Mouse (Mus musculus): ENCODE data around the gene Pigk. TPM values are rescaled to one million over a fixed set of nuclear protein-coding genes. Genes with fewer than 3 reads are reported as not detected.
"Not testable (repeated sequence)": the region's sequence is repeated elsewhere in the genome, so short reads cannot be mapped to it uniquely, and the experiment has no call there.

Pigk gene
- total RNA-seq (2021), result 10 to 100 TPM; 58.8 to 69.0 TPM
- long read RNA-seq, experiment 1, full-length matches to known transcripts, result 123 of 146 reads
- long read RNA-seq, experiment 1, partial matches to known transcripts, result 6 of 146 reads
- long read RNA-seq, experiment 1, other reads (novel, unspliced or antisense), result 17 of 146 reads
- long read RNA-seq, experiment 2, full-length matches to known transcripts, result 38 of 45 reads
- long read RNA-seq, experiment 2, partial matches to known transcripts, result 3 of 45 reads
- long read RNA-seq, experiment 2, other reads (novel, unspliced or antisense), result 4 of 45 reads

DNA sequence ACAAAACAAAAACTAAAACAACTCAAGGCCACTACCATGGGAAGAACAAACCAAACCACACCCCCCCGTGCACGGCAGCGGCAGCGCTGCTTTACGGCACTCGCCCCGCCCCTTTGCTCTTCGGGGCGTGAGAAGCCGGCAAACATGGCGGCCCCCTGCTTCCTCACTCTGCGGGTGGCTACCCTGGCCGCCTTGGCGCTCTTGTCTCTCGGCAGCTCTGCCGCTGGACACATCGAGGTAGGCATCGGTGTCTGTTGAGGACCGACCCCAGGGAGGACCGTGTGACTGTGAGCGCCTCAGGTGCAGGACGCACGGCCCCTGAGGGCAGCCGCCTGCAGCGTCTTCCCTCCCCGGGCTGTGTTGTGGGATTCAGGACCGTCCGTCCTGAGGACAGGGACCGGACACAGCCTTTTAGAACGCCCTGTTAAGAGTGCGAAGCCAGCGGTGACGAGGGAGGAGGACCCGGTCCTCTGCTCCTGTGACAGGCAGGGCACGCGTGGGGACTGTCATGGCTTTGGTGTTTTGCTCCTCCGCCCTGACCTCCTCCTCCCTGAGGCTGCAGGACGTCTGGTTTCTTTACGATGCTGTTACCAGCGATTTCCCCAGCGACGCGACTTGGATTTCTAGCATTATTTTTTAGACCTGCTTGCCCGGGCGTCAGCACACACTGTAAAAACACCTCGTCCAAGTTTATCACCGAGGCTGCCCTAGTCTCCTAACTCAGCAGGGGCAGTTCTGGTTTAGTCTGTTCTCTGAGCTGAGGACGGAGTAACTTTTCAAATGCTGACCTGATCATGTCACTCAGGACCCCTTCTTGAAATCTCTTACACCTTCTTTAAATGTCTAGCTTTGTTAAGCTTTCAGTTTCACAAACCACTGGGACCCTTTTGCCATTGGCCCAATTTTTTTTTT, at the start of gene Pigk:
Gene Pigk, plus strand, starts transcription at position 110 of the 912 bp plus-strand sequence.
- peak; percentile 94 to 96 for DNase-seq

GRCm38 (mm10) chr3:152666991-152667355, 46.9 kb upstream of the Pigk start:
- DNase-seq, result no peak

DNA sequence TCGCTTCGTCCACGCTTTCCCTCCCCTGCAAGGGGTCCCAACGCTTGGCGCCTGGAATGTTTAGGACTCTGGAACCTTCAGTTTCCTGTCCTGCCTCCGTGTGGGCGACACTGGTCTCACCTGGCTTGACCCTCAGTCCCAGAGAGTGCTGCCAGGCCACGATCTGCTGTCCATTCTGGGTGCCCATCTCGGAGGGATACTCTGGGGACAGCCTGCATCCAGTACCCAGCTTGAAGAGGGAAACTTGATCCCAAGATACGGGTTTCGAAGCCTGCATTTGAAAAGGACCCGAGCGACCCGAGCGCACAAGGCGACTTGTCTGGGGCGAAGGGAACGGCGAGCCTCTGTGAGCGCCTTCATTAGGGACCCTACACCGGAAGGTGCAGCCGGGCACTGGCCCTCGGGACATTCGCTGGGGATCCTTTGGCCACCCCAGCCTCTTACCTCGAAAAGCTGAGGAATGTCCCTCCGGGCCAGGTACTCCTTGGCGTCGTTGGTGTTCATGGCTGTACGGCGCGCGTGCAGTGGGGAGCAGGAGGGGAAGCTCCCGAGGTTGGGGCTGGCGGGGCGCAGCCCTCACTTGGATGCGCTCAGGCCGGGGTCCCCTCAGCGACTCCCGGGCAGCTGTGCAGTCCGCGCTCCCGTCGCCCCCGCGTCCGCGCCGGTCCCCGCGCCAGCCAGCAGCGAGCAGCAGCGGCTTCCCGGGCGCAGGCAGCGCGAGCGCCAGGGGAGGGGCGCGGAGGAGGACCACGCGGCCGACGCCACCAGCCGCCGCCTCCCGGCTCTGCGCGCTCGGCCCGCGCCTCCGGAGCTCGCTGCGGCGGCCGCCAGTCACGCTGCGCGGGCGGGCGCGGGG, 46.3 kb upstream of the Pigk start:
- peak; percentile 38 to 48 for DNase-seq

DNA sequence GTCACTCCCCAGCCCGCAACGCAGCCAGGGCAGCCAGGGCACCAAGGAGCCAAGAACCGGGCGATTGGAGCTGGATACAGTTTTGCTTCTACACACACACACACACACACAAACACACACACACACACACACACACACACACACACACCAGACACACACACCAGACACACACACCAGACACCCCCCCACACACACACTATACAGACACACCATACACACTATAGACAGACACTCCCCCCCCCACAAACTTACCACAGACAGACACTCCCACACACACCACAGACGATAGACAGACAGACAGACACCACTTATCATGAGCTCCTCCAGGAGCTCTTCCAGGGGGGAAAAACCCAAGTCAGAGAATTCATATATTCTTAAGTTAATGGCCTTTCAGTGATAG, 45.7 kb upstream of the Pigk start, which contains the start of gene Ak5:
Gene Ak5, minus strand, starts transcription at position 122 of the 400 bp plus-strand sequence.
- no peak for DNase-seq

- no peak for DNase-seq
Observed at GRCm38 (mm10) chr3:152668793-152669192, 45.1 kb upstream of the Pigk start.

GRCm38 (mm10) chr3:152669783-152670182, 44.1 kb upstream of the Pigk start:
- no peak for DNase-seq

GRCm38 (mm10) chr3:152674663-152675062, 39.2 kb upstream of the Pigk start:
- no peak for DNase-seq

- no peak for DNase-seq
Observed at GRCm38 (mm10) chr3:152688532-152688931, 25.4 kb upstream of the Pigk start.

GRCm38 (mm10) chr3:152689105-152689504, 24.8 kb upstream of the Pigk start:
- no peak for DNase-seq

GRCm38 (mm10) chr3:152694950-152695349, 18.9 kb upstream of the Pigk start:
- DNase-seq, result no peak

DNA sequence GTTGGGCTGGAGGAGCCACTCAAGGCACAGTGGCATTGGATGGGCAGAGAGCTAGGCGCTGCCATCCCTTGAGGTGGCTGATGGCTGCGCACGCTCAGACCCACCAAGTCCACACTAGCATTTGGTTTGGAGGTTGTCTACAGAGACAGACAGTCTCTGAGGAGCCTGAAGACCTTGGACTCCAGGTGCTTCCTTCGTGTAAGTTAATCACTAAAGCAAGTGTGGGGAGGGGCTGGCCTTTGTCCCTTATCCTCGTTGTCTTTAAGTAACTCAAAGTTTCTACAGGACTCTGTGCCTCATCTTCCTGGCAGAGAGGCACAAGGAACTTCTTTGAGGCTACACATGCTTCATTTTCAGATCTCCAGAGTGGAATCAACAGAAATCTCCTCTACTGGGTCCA, 15.9 kb upstream of the Pigk start:
- DNase-seq, result no peak

- DNase-seq, result no peak
Observed at GRCm38 (mm10) chr3:152699261-152699660, 14.6 kb upstream of the Pigk start.

- not testable (repeated sequence) for DNase-seq
Observed at GRCm38 (mm10) chr3:152701536-152701935, 12.4 kb upstream of the Pigk start.

GRCm38 (mm10) chr3:152702274-152702843, 11.5 kb upstream of the Pigk start:
- no peak for DNase-seq

DNA sequence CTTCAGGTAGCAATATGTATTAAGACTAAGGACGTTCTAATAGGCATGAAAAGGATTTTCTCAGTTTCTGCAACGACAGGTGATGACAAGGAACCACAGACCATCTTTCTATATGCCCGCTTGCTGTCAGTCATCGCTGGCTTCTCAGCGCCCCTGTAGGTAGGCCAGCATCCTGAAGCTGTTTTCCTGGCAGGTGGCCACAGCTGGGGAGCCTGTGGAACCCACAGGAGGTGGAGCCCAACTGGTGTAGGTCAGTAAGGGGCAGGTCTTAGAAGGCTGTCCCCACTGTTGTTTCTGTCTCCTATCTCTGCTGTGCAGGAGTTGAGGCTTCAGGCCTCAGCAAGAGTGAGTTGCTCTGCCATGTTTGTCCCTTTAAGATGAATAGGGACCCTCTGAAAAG, 8.1 kb upstream of the Pigk start:
- DNase-seq, result no peak

DNA sequence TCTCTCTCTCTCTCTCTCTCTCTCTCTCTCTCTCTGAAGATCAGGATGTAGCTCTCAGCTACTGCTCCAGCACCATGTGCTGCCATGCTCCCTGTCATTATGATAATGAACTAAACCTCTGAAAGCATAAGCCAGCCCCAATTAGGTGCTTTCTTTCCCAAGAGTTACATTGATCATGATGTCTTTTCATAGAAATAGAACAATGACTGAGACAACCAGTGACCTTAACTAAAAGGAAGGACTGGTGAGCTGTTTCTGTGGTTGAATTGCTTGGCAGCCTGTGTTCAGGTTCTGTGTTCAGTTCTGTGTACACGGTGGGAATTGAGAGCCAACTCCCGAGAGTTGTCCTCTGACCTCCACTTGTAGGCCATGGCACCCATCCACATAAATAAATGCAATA, 7.0 kb upstream of the Pigk start:
- DNase-seq, result no peak

- DNase-seq, result no peak
Observed at GRCm38 (mm10) chr3:152707321-152707823, 6.5 kb upstream of the Pigk start.

GRCm38 (mm10) chr3:152709936-152710335, 4.0 kb upstream of the Pigk start:
- no peak for DNase-seq

DNA sequence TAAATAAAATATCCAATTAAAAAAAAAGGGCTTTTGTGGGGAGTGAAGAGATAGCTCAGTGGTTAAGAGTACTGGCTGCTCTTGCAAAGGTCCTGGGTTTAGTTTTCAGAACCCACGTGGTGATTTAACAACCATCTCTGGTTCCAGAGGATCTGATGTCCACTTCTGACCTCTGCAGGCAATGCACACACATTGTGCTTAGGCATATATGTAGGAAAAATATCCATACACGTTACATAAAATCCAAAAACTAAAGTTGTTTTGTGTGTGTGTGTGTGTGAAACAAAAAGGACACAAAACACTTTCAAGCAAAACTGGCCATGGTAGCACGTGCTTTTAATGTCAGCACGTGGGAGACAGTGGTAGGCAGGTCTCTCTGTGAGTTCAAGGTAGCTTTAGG, 943 bp upstream of the Pigk start:
- DNase-seq, result no peak

DNA sequence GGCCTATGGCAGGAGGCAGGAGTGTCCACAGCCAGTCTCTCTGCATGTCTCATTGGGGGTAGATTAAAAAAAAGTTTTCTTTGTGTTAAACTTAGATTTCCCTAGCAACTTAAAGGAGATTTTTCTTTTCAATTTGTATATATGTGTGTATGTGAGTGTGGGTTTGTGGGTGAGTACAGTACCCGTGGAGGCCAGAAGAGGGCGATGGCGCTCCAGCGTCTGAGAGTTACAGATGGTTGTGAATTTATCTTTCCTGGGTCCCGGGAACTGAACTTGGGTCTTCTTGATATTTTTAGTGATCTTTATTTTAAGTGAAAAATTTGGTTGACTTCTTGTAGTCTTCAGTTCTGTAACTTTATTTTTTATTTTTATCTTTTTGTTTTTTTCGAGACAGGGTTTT, 7.4 kb downstream of the Pigk start:
- DNase-seq, result no peak

GRCm38 (mm10) chr3:152722836-152723235, 8.9 kb downstream of the Pigk start:
- DNase-seq, result no peak

DNA sequence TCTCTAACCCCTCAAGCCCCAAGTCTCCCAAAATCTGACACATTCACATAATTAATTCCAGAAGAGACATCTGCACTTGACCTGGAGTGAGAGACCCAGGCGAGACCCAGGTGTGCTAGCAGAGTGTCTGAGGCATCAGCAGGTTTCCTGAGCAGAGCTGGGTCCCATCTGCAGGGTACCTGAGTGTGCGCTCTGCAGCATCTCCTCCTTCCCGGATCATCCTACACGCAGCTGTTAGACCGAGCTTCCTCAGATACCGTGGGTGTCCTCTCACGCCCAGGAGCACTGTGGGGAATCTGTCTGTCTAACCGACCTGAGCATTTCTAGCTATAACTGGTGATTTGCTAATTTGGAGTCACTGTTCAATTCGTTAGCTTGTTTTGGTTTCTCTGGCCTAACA, 10.5 kb downstream of the Pigk start:
- DNase-seq, result no peak

All from adrenal gland, postnatal 36 days (tissue).